Mouse (Mus musculus) intestine, postnatal 0 days (tissue): ENCODE data around the gene Serpina16. TPM values are rescaled to one million over a fixed set of nuclear protein-coding genes. Genes with fewer than 3 reads are reported as not detected.

Source experiments
- ATAC-seq: fragments of 200-750 bp; cut with Nextera tagmentation; 2 replicates; pipeline ENCODE4 v1.8.0; 2017; ENCODE audit warnings: mild to moderate bottlenecking, moderate TSS enrichment, moderate library complexity
- H3K27ac ChIP-seq: fragments of 300-500 bp; sonication (generic); 2 replicates; pipeline ENCODE4 v1.5.1; 2014; ENCODE audit warnings: mild to moderate bottlenecking, low read depth, low read length, moderate library complexity
- H3K27me3 ChIP-seq: fragments of 300-500 bp; sonication (generic); replicated peaks from 2 replicates; pipeline ENCODE4 v1.6.1; 2014; ENCODE audit warnings: low read length, mixed read lengths; ENCODE audit not compliant: control insufficient read depth, insufficient read depth
- H3K36me3 ChIP-seq: fragments of 300-500 bp; sonication (generic); 2 replicates; pipeline ENCODE4 v1.6.1; 2014; ENCODE audit warnings: mild to moderate bottlenecking, moderate library complexity; ENCODE audit not compliant: control insufficient read depth, insufficient read depth
- H3K4me1 ChIP-seq: fragments of 300-500 bp; sonication (generic); replicated peaks from 2 replicates; pipeline ENCODE4 v1.6.1; 2014; ENCODE audit warnings: antibody characterized with exemption, low read length, mixed read lengths; ENCODE audit not compliant: control insufficient read depth, insufficient read depth
- H3K4me2 ChIP-seq: fragments of 300-500 bp; sonication (generic); replicated peaks from 2 replicates; pipeline ENCODE4 v1.6.1; 2014; ENCODE audit warnings: low read depth, mild to moderate bottlenecking, moderate library complexity
- H3K4me3 ChIP-seq: fragments of 300-500 bp; sonication (generic); 2 replicates; pipeline ENCODE4 v1.5.1; 2014; ENCODE audit warnings: low read depth, low read length
- H3K9ac ChIP-seq: fragments of 300-500 bp; sonication (generic); 2 replicates; pipeline ENCODE4 v1.6.1; 2014; ENCODE audit warnings: mild to moderate bottlenecking, low read depth, low read length
- H3K9me3 ChIP-seq: fragments of 300-500 bp; sonication (generic); 2 replicates; pipeline ENCODE4 v1.6.1; 2016; ENCODE audit warnings: mixed run types; ENCODE audit not compliant: control insufficient read depth
- CTCF ChIP-seq: sonication (generic); IDR thresholded peaks from 2 replicates; pipeline ENCODE4 v1.5.1; 2016; ENCODE audit warnings: low read depth, mild to moderate bottlenecking, control low read depth, antibody characterized with exemption, moderate library complexity
- WGBS: fragments of 180-500 bp; shearing (Covaris S2); extraction: QIAGEN DNeasy Blood & Tissue Kit; methylation state at CpG from one replicate; pipeline ENCODE4 v1.1.7; 2014; 5-methylcytosine and 5-hydroxymethylcytosine counted together
- polyA plus RNA-seq: library from polyadenylated mRNA; unstranded; fragments of >200 nt; fragmentation: Nextera tagmentation; extraction: Ambion mirVana; gene quantifications from 2 replicates; pipeline ENCODE4 v1.2.1, GENCODE M21; 2015

Gene Serpina16
- polyA plus RNA-seq, 1 experiment from 2014 or later = not detected

DNA sequence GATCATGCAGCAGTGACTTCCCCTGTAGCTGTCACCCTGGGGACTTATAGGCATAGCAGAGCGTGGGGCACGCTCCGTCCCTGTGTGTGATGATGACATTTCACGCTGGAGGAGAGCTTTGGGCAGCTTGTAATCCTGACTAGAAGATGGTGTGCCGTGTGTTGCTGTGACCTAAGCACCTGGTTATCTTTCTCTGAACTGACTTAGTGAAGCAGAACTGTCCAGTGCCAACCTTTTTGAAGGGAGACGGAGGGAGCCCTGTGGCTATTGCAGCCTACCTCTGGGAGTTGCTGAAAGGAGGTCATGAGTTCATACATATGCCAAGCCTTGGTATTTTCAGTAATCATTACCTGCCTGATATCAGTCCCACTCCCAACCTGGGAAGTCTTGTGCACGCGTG is 19.5 kb upstream of the Serpina16 start, which contains the start of gene Serpina1f:
Gene Serpina1f, minus strand, starts transcription at position 101 of the 400 bp plus-strand sequence.
- no peaks in the 10 kb centered on the region for H3K4me1 ChIP-seq
- no peak within 1 kb of the TSS for H3K4me2 ChIP-seq
- H3K4me3 ChIP-seq = no peak within 1 kb of the TSS
- TF ChIP-seq CTCF = no peak
- H3K36me3 ChIP-seq = no peaks in the 10 kb centered on the region
- no peaks in the 10 kb centered on the region for H3K27me3 ChIP-seq
- no peak for ATAC-seq
- H3K9ac ChIP-seq = no peak within 1 kb of the TSS
- H3K27ac ChIP-seq = no peak within 1 kb of the TSS
- H3K9me3 ChIP-seq = no peaks in the 10 kb centered on the region
- 89% methylated on average over 8 of the region's 8 CpGs for WGBS

DNA sequence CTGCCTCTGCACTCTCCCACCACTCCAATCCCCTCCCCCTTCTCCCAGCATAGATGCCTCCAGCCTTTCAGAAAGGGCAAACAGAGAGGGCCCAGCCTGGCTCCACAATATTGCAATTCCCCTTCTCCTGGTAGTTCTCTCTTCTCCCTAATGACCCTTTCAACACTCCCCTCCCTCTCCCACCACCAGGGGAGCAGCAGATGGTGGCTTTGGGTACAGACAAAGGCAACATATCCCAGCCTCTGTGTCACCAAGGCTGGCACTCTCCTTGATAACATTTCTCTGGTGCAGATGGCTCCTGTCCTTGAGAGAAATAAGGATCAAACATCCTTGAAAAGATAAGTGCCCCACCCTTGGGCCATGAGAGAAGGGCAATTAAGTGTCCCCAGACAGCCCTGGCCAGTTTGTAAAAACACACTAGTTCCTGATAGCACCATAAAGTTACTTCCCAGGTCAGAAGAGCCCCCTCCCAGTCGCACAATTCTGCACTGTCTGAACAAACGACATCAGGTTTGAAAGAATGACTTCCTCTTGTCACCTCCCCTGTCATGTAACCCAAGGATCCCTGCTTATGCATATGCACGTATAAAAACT is 12.4 kb upstream of the Serpina16 start:
- Histone ChIP-seq H3K4me2 (no peak overlapping the region), H3K4me3 (no peak overlapping the region), H3K9ac (no peak overlapping the region), H3K27me3 (no peaks in the 10 kb centered on the region), H3K4me1 (no peaks in the 10 kb centered on the region), H3K9me3 (no peaks in the 10 kb centered on the region), H3K27ac (0 out of 2 replicates have a peak overlapping the region, but pooled peaks have one; percentile 15), H3K36me3 (no peaks in the 10 kb centered on the region)
- 15% methylated on average over 3 of the region's 3 CpGs for WGBS
- TF ChIP-seq CTCF = peak; percentile 41
- ATAC-seq = peak; percentile 71

DNA sequence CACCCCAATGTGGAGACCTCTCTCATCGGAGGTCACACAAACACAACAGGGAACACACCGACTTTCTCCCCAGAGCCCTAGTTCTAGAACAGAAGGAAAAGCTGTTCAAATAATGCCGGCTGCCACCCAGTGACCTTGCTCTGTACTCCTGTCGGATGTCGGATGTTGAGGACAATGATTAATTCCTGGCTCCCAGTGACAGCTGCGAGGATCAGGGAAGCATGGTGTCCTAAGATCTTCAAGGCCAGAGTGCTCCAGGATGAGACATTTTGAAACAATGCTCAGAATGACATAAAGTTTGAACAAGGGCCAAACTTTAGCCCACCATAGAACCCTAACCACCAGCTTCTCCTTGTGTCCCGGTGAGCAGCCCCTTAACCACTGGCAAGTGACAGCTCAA is 11.1 kb upstream of the Serpina16 start:
- H3K4me2 ChIP-seq = no peak overlapping the region
- H3K4me3 ChIP-seq = no peak overlapping the region
- 34% methylated on average over 7 of the region's 7 CpGs for WGBS
- no peaks in the 10 kb centered on the region for H3K36me3 ChIP-seq
- ATAC-seq = no peak
- no peaks in the 10 kb centered on the region for H3K4me1 ChIP-seq
- no peak overlapping the region for H3K9ac ChIP-seq
- no peaks in the 10 kb centered on the region for H3K27me3 ChIP-seq
- TF ChIP-seq CTCF = no peak
- no peak overlapping the region for H3K27ac ChIP-seq
- no peaks in the 10 kb centered on the region for H3K9me3 ChIP-seq

DNA sequence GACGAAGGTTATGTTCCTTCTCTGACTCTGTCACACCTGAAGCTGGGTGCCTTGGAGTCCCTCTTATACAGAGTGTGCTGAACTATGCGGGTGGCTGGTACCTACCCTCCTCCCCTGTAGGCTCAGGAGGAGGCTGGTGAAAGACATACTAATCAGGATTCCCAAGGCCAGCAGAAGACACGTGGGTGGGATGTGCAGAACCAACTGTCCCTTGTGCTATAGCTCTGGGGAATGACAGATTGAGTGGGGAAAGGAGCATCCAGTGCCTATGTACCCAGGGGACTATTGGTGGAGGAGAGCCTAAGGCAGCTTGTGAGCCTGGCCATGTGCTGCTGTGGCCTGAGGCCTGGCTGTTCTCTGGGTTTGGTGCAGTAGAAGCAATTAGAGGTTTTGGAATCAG is 10.1 kb upstream of the Serpina16 start:
- H3K36me3 ChIP-seq = no peaks in the 10 kb centered on the region
- no peak overlapping the region for H3K4me2 ChIP-seq
- WGBS = 64% methylated on average over 3 of the region's 3 CpGs
- H3K27me3 ChIP-seq = no peaks in the 10 kb centered on the region
- H3K9me3 ChIP-seq = no peaks in the 10 kb centered on the region
- H3K4me1 ChIP-seq = no peaks in the 10 kb centered on the region
- TF ChIP-seq CTCF = no peak
- ATAC-seq = no peak
- H3K4me3 ChIP-seq = no peak overlapping the region
- H3K9ac ChIP-seq = no peak overlapping the region
- H3K27ac ChIP-seq = no peak overlapping the region

DNA sequence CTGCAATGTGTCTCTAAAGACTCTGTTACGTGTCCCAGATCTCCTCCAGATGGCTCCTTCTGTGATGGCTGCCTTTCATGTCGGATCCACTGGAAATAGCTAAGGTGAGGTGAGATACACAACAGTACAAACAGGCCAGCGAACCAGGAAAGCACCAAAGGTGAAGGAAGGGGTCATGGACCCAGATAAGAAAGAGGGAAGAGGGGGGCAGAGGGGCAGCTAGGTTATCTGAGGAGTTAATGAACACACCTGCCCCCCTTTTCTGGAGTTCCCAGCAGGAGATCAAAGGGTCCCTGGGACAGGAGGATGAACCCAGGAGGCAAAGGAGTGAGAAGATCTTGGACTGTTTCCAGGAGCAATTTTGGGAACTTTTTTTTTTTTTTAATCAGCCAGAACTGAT is 9.4 kb upstream of the Serpina16 start:
- Histone ChIP-seq H3K4me1 (no peaks in the 10 kb centered on the region), H3K36me3 (no peaks in the 10 kb centered on the region), H3K4me2 (no peak overlapping the region), H3K27ac (no peak overlapping the region), H3K9me3 (no peaks in the 10 kb centered on the region), H3K27me3 (no peaks in the 10 kb centered on the region), H3K4me3 (no peak overlapping the region), H3K9ac (no peak overlapping the region)
- TF ChIP-seq CTCF = no peak
- no peak for ATAC-seq
- WGBS = 36% methylated on average over 3 of the region's 3 CpGs

DNA sequence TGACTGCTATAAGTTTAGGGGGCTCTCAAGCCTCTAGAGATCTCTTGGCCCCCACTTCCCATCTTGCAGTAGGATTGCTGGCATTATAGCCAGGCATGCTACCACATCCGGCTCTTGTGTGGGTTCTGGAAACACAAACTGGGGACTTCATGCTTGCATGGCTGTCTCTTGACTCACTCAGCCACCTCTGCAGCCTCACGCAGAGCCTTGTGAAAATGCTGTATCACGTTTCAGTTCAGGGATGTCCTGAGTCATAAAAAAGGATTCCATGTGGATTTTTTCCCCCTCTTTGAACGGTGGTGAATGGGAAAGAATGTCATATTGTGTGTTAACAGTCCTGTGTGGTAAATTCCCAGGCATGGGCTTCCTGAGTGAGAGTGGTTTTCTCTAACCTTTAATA is 7.8 kb upstream of the Serpina16 start:
- WGBS = 38% methylated on average over 4 of the region's 4 CpGs
- Histone ChIP-seq H3K4me1 (no peaks in the 10 kb centered on the region), H3K4me3 (no peak overlapping the region), H3K27me3 (no peaks in the 10 kb centered on the region), H3K36me3 (no peaks in the 10 kb centered on the region), H3K4me2 (no peak overlapping the region), H3K27ac (no peak overlapping the region), H3K9ac (no peak overlapping the region), H3K9me3 (no peaks in the 10 kb centered on the region)
- ATAC-seq = no peak
- no peak for TF ChIP-seq CTCF

DNA sequence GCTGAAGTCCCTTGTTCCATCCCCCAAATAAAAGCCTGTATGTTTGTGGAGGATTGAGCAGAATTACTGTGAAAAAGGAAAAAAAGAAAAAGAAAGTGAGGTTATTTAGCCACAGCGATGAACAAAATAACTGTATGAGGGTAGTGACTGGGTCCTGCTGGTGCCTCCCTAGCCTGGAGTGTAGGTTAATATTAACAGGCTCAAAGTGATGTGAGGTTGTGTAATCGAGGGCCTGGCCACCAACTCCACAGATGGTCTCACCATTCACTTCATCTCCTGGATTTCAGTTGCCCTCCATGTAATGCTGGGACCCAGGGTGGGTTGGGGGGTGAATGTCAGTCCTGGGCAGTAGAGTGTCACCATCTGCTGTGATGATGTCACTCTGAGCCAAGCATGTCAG is 5.8 kb upstream of the Serpina16 start:
- no peaks in the 10 kb centered on the region for H3K9me3 ChIP-seq
- no peaks in the 10 kb centered on the region for H3K36me3 ChIP-seq
- H3K4me2 ChIP-seq = no peak overlapping the region
- no peak for TF ChIP-seq CTCF
- H3K27me3 ChIP-seq = no peaks in the 10 kb centered on the region
- no peak overlapping the region for H3K9ac ChIP-seq
- no peak overlapping the region for H3K27ac ChIP-seq
- WGBS = 30% methylated on average over 2 of the region's 2 CpGs
- H3K4me3 ChIP-seq = no peak overlapping the region
- ATAC-seq = no peak
- no peaks in the 10 kb centered on the region for H3K4me1 ChIP-seq
